Mouse (Mus musculus) thymus, adult 2 months (tissue): Measurements from ENCODE around the gene Adgrl4. TPM values are rescaled to one million over a fixed set of nuclear protein-coding genes. Genes with fewer than 3 reads are reported as not detected.

Source experiments
- DNase-seq: peaks from one replicate; pipeline ENCODE4 v3.0.0; 2021
- H3K27ac ChIP-seq: fragments of 200-500 bp; 2 replicates; pipeline ENCODE4 v1.5.1; 2012; ENCODE audit warnings: low read length, control low read depth; ENCODE audit not compliant: control insufficient read depth, insufficient read depth
- H3K27me3 ChIP-seq: fragments of 200-500 bp; 2 replicates; pipeline ENCODE4 v1.6.1; 2012; ENCODE audit warnings: mild to moderate bottlenecking, low read length, moderate library complexity, mixed read lengths; ENCODE audit not compliant: control insufficient read depth, insufficient read depth
- H3K36me3 ChIP-seq: fragments of 200-500 bp; 2 replicates; pipeline ENCODE4 v1.6.1; 2012; ENCODE audit warnings: mild to moderate bottlenecking, low read length, moderate library complexity; ENCODE audit not compliant: control insufficient read depth, insufficient read depth
- H3K4me1 ChIP-seq: fragments of 200-500 bp; replicated peaks from 2 replicates; pipeline ENCODE4 v1.6.1; 2012; ENCODE audit warnings: low read length; ENCODE audit not compliant: control insufficient read depth, insufficient read depth
- H3K4me3 ChIP-seq: fragments of 200-500 bp; 2 replicates; pipeline ENCODE4 v1.5.1; 2012; ENCODE audit warnings: mild to moderate bottlenecking, low read length, control low read depth, moderate library complexity; ENCODE audit not compliant: control insufficient read depth, insufficient read depth
- CTCF ChIP-seq: fragments of 200-500 bp; IDR thresholded peaks from 2 replicates; pipeline ENCODE4 v1.5.1; 2012; ENCODE audit warnings: mild to moderate bottlenecking, control low read depth, low read length, moderate library complexity, borderline replicate concordance; ENCODE audit not compliant: control insufficient read depth, poor library complexity, insufficient read depth; ENCODE audit errors: extremely low read depth
- POLR2A ChIP-seq: fragments of 200-500 bp; IDR thresholded peaks from 2 replicates; pipeline ENCODE4 v1.6.1; 2012; ENCODE audit warnings: mild to moderate bottlenecking, low read length, control low read depth, moderate library complexity; ENCODE audit not compliant: control insufficient read depth, poor library complexity, insufficient read depth; ENCODE audit errors: extremely low read depth
- WGBS: fragments of 180-500 bp; shearing (Covaris S2); methylation state at CpG from one replicate; pipeline ENCODE4 v1.1.7; 2018; 5-methylcytosine and 5-hydroxymethylcytosine counted together
- polyA plus RNA-seq: library from polyadenylated mRNA; depleted of rRNA; stranded (reverse); fragments of >200 nt; gene quantifications from 2 replicates; pipeline ENCODE4 v1.2.3, GENCODE M21; 2012

Gene Adgrl4
- polyA plus RNA-seq, 1 experiment, result 2.5 TPM

GRCm38 (mm10) chr3:151416931-151417330, 20.8 kb upstream of the Adgrl4 start:
- Histone ChIP-seq H3K27ac (no peak overlapping the region), H3K36me3 (no peaks in the 10 kb centered on the region)

GRCm38 (mm10) chr3:151417688-151418572, 19.8 kb upstream of the Adgrl4 start:
- H3K36me3 ChIP-seq, result no peaks in the 10 kb centered on the region
- no peaks in the 10 kb centered on the region for H3K27me3 ChIP-seq
- 10% methylated on average over 12 of the region's 12 CpGs for WGBS
- no peak for DNase-seq
- no peak overlapping the region for H3K4me3 ChIP-seq
- H3K4me1 ChIP-seq, result no peaks in the 10 kb centered on the region
- TF ChIP-seq CTCF (no peak), POLR2A (no peak)
- no peak overlapping the region for H3K27ac ChIP-seq

More at GRCm38 (mm10) chr3:151416931-151417330, 20.8 kb upstream of the Adgrl4 start:
- no peak for DNase-seq
- Histone ChIP-seq H3K4me1 (no peaks in the 10 kb centered on the region), H3K27me3 (no peaks in the 10 kb centered on the region), H3K4me3 (no peak overlapping the region)
- no peak for TF ChIP-seq CTCF
- TF ChIP-seq POLR2A, result no peak

DNA sequence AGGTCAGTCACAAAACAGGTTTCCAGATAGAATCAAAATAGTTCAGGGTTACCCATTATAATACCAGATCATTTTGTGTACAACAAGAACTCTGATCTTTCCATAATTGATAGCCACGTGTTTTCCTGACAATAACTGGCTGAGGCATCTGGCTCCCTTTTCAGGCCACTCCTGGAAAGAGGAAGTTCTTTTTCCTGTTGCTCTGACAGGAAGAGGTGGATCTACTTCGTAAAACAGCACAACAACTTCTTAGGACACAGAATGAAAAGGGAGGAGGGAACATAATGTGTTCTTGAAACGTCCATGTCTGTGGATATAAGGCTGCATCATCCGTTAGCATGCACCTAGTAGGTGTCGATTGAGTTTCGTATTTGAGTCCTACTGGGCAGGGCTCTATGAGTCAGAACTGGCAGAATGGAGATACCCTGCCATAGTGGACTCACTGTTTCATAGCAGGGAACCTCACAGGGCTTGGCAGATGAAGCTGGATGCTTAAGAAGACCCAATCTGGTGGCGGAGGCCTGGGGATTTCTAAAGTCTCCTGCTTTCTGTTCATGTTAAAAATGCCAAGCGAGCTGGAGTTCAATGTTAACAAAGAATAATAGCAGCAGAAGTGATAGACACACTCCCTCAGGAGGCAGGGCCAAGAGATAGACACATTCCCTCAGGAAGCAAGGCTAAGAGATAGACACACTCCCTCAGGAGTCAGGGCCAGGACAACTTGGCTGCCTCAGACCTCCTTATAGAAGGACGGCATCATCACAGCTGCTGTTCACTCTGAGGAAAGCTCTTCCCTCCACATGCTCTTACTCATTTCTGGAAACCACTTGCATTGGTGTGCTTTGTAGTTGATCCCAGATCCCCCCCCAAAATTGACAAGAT, 13.1 kb upstream of the Adgrl4 start:
- no peak overlapping the region for H3K27ac ChIP-seq
- WGBS, result 49% methylated on average over 9 of the region's 9 CpGs
- no peaks in the 10 kb centered on the region for H3K36me3 ChIP-seq
- H3K27me3 ChIP-seq, result no peaks in the 10 kb centered on the region
- H3K4me3 ChIP-seq, result no peak overlapping the region
- no peaks in the 10 kb centered on the region for H3K4me1 ChIP-seq
- no peak for TF ChIP-seq POLR2A
- TF ChIP-seq CTCF, result no peak
- no peak for DNase-seq

GRCm38 (mm10) chr3:151430106-151430505, 7.6 kb upstream of the Adgrl4 start:
- DNase-seq, result no peak
- Histone ChIP-seq H3K4me1 (no peaks in the 10 kb centered on the region), H3K27ac (no peak overlapping the region), H3K27me3 (no peaks in the 10 kb centered on the region), H3K4me3 (no peak overlapping the region), H3K36me3 (no peaks in the 10 kb centered on the region)
- TF ChIP-seq CTCF, result no peak
- TF ChIP-seq POLR2A, result no peak
- WGBS, result 82% methylated on average over 3 of the region's 3 CpGs

GRCm38 (mm10) chr3:151431507-151431906, 6.2 kb upstream of the Adgrl4 start:
- Histone ChIP-seq H3K4me3 (no peak overlapping the region), H3K27me3 (no peaks in the 10 kb centered on the region), H3K27ac (no peak overlapping the region), H3K36me3 (no peaks in the 10 kb centered on the region), H3K4me1 (no peaks in the 10 kb centered on the region)
- 75% methylated on average over 2 of the region's 2 CpGs for WGBS
- DNase-seq, result no peak
- TF ChIP-seq CTCF (no peak), POLR2A (no peak)

DNA sequence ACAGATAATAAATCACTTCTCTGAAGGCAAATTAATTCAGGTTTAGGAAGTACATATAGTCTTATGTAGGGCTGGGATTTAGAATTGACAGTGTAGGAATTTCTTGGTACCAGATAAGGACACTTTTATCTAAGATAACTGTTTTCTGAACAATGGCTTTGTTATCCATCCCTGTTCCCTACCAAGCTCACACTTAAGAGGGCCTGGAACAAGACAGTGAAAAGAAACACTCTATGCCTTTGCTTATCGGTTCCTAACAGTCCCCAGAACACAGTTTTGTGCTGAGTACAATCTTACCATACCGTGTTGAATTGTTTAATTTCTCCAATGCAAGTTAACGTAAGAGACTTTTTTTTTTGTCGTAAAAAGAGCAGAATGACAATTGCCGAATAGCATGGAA, 677 bp downstream of the Adgrl4 start:
- no peak for DNase-seq
- Histone ChIP-seq H3K27me3 (no peaks in the 10 kb centered on the region), H3K4me1 (no peaks in the 10 kb centered on the region), H3K27ac (no peak overlapping the region), H3K36me3 (no peaks in the 10 kb centered on the region), H3K4me3 (no peak overlapping the region)
- WGBS, result 27% methylated on average over 5 of the region's 5 CpGs
- TF ChIP-seq POLR2A (no peak), CTCF (no peak)
